Mouse (Mus musculus) hindbrain, embryonic 14.5 days (tissue): Measurements from ENCODE around the gene D430041D05Rik. TPM values are rescaled to one million over a fixed set of nuclear protein-coding genes. Genes with fewer than 3 reads are reported as not detected.
A peak's percentile ranks its signal among the peaks of the same experiment; 100 is the strongest.

ENCODE experiments used
- ATAC-seq: fragments of 200-750 bp; cut with Nextera tagmentation; 2 replicates; pipeline ENCODE4 v1.8.0; 2017; ENCODE audit warnings: moderate number of reproducible peaks, mild to moderate bottlenecking, moderate TSS enrichment, moderate library complexity; ENCODE audit not compliant: low FRiP score
- DNase-seq: peaks from one replicate; pipeline ENCODE4 v3.0.0-alpha.2; 2015; ENCODE audit warnings: low spot score
- H3K27ac ChIP-seq: fragments of 300-500 bp; sonication (generic); 2 replicates; pipeline ENCODE4 v1.5.1; 2014; ENCODE audit warnings: mild to moderate bottlenecking, moderate library complexity
- H3K27me3 ChIP-seq: fragments of 300-500 bp; sonication (generic); 2 replicates; pipeline ENCODE4 v1.6.1; 2014; ENCODE audit warnings: mild to moderate bottlenecking, low read length, mixed read lengths; ENCODE audit not compliant: control insufficient read depth, insufficient read depth
- H3K36me3 ChIP-seq: fragments of 300-500 bp; sonication (generic); replicated peaks from 2 replicates; pipeline ENCODE4 v1.6.1; 2014; ENCODE audit not compliant: control insufficient read depth, insufficient read depth
- H3K4me1 ChIP-seq: fragments of 300-500 bp; sonication (generic); replicated peaks from 2 replicates; pipeline ENCODE4 v1.6.1; 2014; ENCODE audit warnings: antibody characterized with exemption, low read length, mixed read lengths; ENCODE audit not compliant: control insufficient read depth, insufficient read depth
- H3K4me2 ChIP-seq: fragments of 300-500 bp; sonication (generic); replicated peaks from 2 replicates; pipeline ENCODE4 v1.6.1; 2014; ENCODE audit warnings: mild to moderate bottlenecking, moderate library complexity
- H3K4me3 ChIP-seq: fragments of 300-500 bp; sonication (generic); replicated peaks from 2 replicates; pipeline ENCODE4 v1.5.1; 2014; ENCODE audit warnings: mild to moderate bottlenecking, low read length
- H3K9ac ChIP-seq: fragments of 300-500 bp; sonication (generic); 2 replicates; pipeline ENCODE4 v1.6.1; 2014
- H3K9me3 ChIP-seq: fragments of 300-500 bp; sonication (generic); 2 replicates; pipeline ENCODE4 v1.6.1; 2016; ENCODE audit warnings: low read length; ENCODE audit not compliant: control insufficient read depth
- WGBS: fragments of 180-500 bp; shearing (Covaris S2); extraction: QIAGEN DNeasy Blood & Tissue Kit; methylation state at CpG from one replicate; pipeline ENCODE4 v1.1.7; 2014; 5-methylcytosine and 5-hydroxymethylcytosine counted together
- polyA plus RNA-seq: library from polyadenylated mRNA; unstranded; fragments of >200 nt; fragmentation: Nextera tagmentation; extraction: Ambion mirVana; gene quantifications from 2 replicates; pipeline ENCODE4 v1.2.1, GENCODE M21; 2014

Gene D430041D05Rik
- polyA plus RNA-seq, 1 experiment from 2014 or later: 13.4 TPM

- Histone ChIP-seq H3K36me3 (no peaks in the 10 kb centered on the region), H3K27me3 (no peaks in the 10 kb centered on the region), H3K9ac (no peak overlapping the region), H3K4me2 (no peak overlapping the region), H3K4me1 (no peaks in the 10 kb centered on the region), H3K4me3 (no peak overlapping the region), H3K27ac (no peak overlapping the region), H3K9me3 (no peaks in the 10 kb centered on the region)
- DNase-seq (no peak), ATAC-seq (no peak)
- 74% methylated on average over 3 of the region's 3 CpGs for WGBS
Measured at GRCm38 (mm10) chr2:104286821-104287220, 124.0 kb downstream of the D430041D05Rik start.

DNA sequence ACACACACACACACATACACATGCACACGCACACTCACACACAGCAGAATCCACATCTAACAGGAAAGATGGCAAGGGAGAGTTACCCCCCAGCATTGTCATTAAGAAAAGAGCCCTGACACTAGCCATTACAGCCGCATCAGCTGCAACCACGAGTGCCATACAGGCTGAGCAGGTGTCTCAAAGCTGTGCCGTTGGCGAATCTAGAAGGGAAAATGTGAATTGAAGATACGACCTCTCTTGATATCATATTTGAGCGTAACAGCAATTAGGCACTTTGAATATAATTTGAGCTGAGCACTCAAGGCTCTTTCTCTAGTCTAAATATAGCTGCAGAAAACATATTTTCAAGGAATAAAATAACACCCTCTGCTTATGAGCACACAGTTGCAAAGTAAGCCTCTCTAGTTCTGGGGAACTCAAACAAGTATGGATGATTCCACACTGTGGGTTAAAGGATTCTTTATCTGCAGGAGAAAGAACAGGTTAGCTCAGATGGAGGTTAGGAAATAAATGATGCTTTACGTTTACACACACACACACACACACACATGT is 127.3 kb downstream of the D430041D05Rik start:
- H3K27me3 ChIP-seq: no peaks in the 10 kb centered on the region
- 80% methylated on average over 8 of the region's 8 CpGs for WGBS
- H3K36me3 ChIP-seq: no peaks in the 10 kb centered on the region
- no peaks in the 10 kb centered on the region for H3K9me3 ChIP-seq
- no peak for ATAC-seq
- no peak overlapping the region for H3K9ac ChIP-seq
- DNase-seq: no peak
- no peak overlapping the region for H3K4me2 ChIP-seq
- H3K4me3 ChIP-seq: no peak overlapping the region
- no peak overlapping the region for H3K27ac ChIP-seq
- H3K4me1 ChIP-seq: no peaks in the 10 kb centered on the region

- Histone ChIP-seq H3K4me3 (no peak overlapping the region), H3K9ac (no peak overlapping the region), H3K27me3 (no peaks in the 10 kb centered on the region), H3K36me3 (no peaks in the 10 kb centered on the region), H3K4me1 (no peaks in the 10 kb centered on the region), H3K27ac (no peak overlapping the region), H3K4me2 (no peak overlapping the region), H3K9me3 (no peaks in the 10 kb centered on the region)
- DNase-seq (no peak), ATAC-seq (no peak)
- WGBS: 93% methylated on average over 2 of the region's 2 CpGs
Measured at GRCm38 (mm10) chr2:104282835-104283234, 128.0 kb downstream of the D430041D05Rik start.

DNA sequence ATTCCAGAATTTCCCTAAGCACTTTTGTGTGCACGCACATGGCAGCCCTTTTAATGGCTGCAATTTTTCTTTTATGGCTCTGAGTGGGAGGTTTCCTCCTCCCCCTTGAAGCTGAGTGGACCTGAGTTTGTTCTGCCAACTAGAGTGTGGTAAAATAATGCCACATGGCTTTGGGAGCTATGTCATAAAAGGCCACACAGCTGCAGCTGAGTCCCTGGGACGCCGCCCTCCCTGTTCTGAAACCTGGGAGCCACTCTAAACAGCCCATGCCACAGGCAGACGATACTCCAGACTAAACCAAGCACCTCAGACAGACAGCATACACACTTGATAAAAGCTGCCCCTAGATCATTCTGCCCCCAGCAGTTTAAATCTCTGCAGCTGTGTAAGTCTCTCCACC is 143.8 kb downstream of the D430041D05Rik start:
- 60% methylated on average over 4 of the region's 4 CpGs for WGBS
- H3K4me1 ChIP-seq: peaks cover 6% of the 10 kb centered on the region; the same call in 1 of the 2 replicates
- H3K27ac ChIP-seq: 0 out of 2 replicates have a peak overlapping the region, but pooled peaks have one; percentile 26
- no peak overlapping the region for H3K9ac ChIP-seq
- H3K27me3 ChIP-seq: no peaks in the 10 kb centered on the region
- H3K36me3 ChIP-seq: no peaks in the 10 kb centered on the region
- no peak for DNase-seq
- no peak for ATAC-seq
- H3K4me3 ChIP-seq: no peak overlapping the region
- H3K4me2 ChIP-seq: no peak overlapping the region
- no peaks in the 10 kb centered on the region for H3K9me3 ChIP-seq

- H3K27ac ChIP-seq: no peak overlapping the region
- H3K27me3 ChIP-seq: no peaks in the 10 kb centered on the region
- H3K9me3 ChIP-seq: no peaks in the 10 kb centered on the region
- 90% methylated on average over 4 of the region's 4 CpGs for WGBS
- H3K36me3 ChIP-seq: no peaks in the 10 kb centered on the region
- ATAC-seq (no peak), DNase-seq (no peak)
- H3K9ac ChIP-seq: no peak overlapping the region
- H3K4me3 ChIP-seq: no peak overlapping the region
- H3K4me2 ChIP-seq: no peak overlapping the region
- H3K4me1 ChIP-seq: no peaks in the 10 kb centered on the region; the same call in 1 of the 2 replicates
Measured at GRCm38 (mm10) chr2:104261741-104262067, 149.1 kb downstream of the D430041D05Rik start.

DNA sequence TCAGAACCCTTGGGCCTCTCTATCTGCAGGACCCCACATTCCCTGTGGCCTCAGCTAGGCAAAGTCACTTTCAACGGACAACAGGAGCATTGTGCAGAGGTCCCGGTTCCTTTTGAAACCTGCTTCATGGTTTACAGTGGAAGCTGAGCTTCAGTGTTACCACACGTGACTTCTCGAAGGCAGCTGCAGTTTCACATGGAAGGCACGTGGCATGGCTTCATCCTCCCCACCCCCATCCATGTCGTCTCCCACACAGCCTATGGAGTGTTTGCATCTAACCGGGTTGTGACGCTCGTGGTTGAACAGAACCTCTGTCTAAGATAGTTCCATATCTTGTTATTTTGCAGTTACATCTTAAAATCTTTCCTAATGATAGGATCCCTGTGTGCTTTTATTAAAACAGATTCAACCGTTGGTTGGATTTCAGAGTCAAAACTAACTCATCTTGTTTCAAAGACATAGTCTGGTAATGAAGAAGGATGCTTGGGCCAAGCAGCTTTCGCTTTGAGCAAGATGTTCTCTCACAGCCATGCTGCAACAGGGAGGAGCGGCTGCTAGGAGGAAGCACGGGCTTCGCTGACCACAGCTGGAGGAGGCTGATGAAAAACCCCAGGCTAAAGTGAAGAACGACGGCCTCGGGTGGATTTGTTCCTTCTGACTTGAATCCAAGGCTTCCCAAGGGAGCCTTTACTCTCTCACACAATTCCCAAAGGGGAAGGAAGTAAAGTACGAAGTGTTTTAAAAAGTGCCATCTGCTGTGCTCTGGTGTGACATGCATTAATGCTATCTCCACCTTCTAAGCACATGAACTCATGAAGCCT is 149.7 kb downstream of the D430041D05Rik start:
- Histone ChIP-seq H3K27me3 (no peaks in the 10 kb centered on the region), H3K4me1 (no peaks in the 10 kb centered on the region; the same call in 1 of the 2 replicates), H3K27ac (no peak overlapping the region), H3K9ac (no peak overlapping the region), H3K4me2 (no peak overlapping the region), H3K4me3 (no peak overlapping the region), H3K9me3 (no peaks in the 10 kb centered on the region), H3K36me3 (no peaks in the 10 kb centered on the region)
- WGBS: 74% methylated on average over 18 of the region's 18 CpGs
- no peak for DNase-seq
- ATAC-seq: no peak

DNA sequence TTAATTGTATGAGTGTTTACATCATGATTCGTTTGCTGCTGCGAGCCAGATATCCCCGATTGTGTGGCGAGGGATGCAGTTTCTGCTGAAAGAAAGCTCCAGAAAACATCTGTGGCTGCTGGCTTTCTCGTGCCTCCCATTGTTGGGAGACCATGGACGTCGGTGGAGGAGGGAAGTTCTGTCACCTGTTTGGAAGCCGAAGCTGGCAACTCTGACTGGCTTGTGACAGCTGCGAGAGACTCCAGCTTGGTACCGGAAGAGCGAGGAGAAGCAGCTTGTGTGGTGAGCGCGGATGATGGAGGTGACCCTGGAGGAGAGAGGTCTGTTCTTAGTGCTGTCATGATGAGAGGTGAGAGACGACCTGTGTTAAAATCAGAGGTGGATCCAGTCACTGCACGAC is 154.2 kb downstream of the D430041D05Rik start:
- Histone ChIP-seq H3K4me1 (peaks cover 6% of the 10 kb centered on the region), H3K9ac (no peak overlapping the region), H3K36me3 (no peaks in the 10 kb centered on the region), H3K27me3 (no peaks in the 10 kb centered on the region), H3K27ac (no peak overlapping the region), H3K4me2 (no peak overlapping the region), H3K9me3 (no peaks in the 10 kb centered on the region), H3K4me3 (no peak overlapping the region)
- ATAC-seq (no peak), DNase-seq (no peak)
- 71% methylated on average over 15 of the region's 15 CpGs for WGBS

DNA sequence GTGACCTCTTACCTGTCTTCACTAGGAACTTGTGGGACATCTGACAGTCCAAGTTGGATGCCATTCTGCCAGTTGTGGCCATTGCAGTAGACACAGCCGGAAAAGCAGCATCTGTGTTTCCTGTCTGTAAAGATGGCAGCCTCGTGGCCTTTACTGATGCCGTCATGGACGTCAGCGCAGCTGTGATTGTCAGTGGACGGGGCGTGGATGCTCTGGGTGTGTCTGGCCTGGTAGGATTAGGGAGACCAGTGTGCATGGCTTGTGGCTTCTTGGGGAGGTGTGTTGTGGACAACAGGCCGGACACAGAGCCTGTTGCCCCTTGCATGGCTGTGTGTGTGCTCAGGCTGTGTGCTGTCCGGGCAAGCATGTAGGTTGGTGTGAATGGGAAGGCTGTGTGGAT is 155.9 kb downstream of the D430041D05Rik start:
- Histone ChIP-seq H3K27me3 (no peaks in the 10 kb centered on the region), H3K4me1 (peaks cover 6% of the 10 kb centered on the region), H3K9ac (no peak overlapping the region), H3K4me3 (no peak overlapping the region), H3K4me2 (no peak overlapping the region), H3K9me3 (no peaks in the 10 kb centered on the region), H3K36me3 (no peaks in the 10 kb centered on the region), H3K27ac (no peak overlapping the region)
- DNase-seq (no peak), ATAC-seq (no peak)
- WGBS: 95% methylated on average over 9 of the region's 9 CpGs

- no peaks in the 10 kb centered on the region for H3K36me3 ChIP-seq
- peaks cover 6% of the 10 kb centered on the region; the same call in 1 of the 2 replicates for H3K4me1 ChIP-seq
- no peak for DNase-seq
- H3K9ac ChIP-seq: no peak overlapping the region
- 91% methylated on average over 4 of the region's 4 CpGs for WGBS
- no peak overlapping the region for H3K4me2 ChIP-seq
- H3K9me3 ChIP-seq: no peaks in the 10 kb centered on the region
- ATAC-seq: no peak
- no peak overlapping the region for H3K27ac ChIP-seq
- H3K4me3 ChIP-seq: no peak overlapping the region
- no peaks in the 10 kb centered on the region for H3K27me3 ChIP-seq
Measured at GRCm38 (mm10) chr2:104253341-104253740, 157.5 kb downstream of the D430041D05Rik start.
